Comparison of ENCODE assay signal across 9 mouse cellular contexts in genomic region chr10:84488315-84488714, GRCm38 (mm10). TPM values are rescaled to one million over a fixed set of nuclear protein-coding genes. Genes with fewer than 3 reads are reported as not detected.
DNase-seq lines count a peak whose midpoint lies in the region; ATAC-seq lines count a peak whose summit lies in the region.
"Had no signal": no experiment of that assay in that cellular context is flagged by ENCODE, and none has a peak within 500 bp of the region (broad histone marks: within the 10 kb centered on the region; RNA-seq: fewer than 3 reads in every experiment).

No protein-coding gene starts in this region.

- H3K36me3 ChIP-seq in forebrain, embryonic 10.5 days (replicated peaks) = no peaks in the 10 kb centered on the region
- no peaks in the 10 kb centered on the region for H3K36me3 ChIP-seq in forebrain, embryonic 13.5 days (ENCODE audit: poor library complexity, severe bottlenecking)
- no peaks in the 10 kb centered on the region for H3K36me3 ChIP-seq in embryonic facial prominence, embryonic 10.5 days (replicated peaks)
- H3K36me3 ChIP-seq: limb, embryonic 12.5 days had no signal

- H3K9me3 ChIP-seq in forebrain, embryonic 10.5 days = no peaks in the 10 kb centered on the region
- H3K9me3 ChIP-seq in forebrain, embryonic 13.5 days (replicated peaks) = no peaks in the 10 kb centered on the region
- no peaks in the 10 kb centered on the region for H3K9me3 ChIP-seq in embryonic facial prominence, embryonic 10.5 days
- H3K9me3 ChIP-seq: limb, embryonic 12.5 days had no signal

- DNase-seq in forebrain, embryonic 10.5 days (ENCODE audit: extremely low spot score, low spot score) = peak; percentile 38
- peak; percentile 73 for DNase-seq in 416B (ENCODE audit: low read depth)
- peak; percentile 68 for DNase-seq in adrenal gland, adult 2 months
- peak; percentile 57 for DNase-seq in embryonic facial prominence, embryonic 10.5 days (ENCODE audit: low spot score)
- DNase-seq in kidney, adult 9 months = peak; percentile 75
- DNase-seq in lung, postnatal 14 days = peak; percentile 75
- peak; percentile 61 to 79 for DNase-seq in spleen, postnatal 10 days (ENCODE audit: low spot score in 2 of 2)

- ATAC-seq in forebrain, embryonic 13.5 days = no peak

- no peak overlapping the region for H3K27ac ChIP-seq in forebrain, embryonic 10.5 days
- H3K27ac ChIP-seq in forebrain, embryonic 13.5 days = no peak overlapping the region
- H3K27ac ChIP-seq in embryonic facial prominence, embryonic 10.5 days (replicated peaks) = no peak overlapping the region
- H3K27ac ChIP-seq: limb, embryonic 12.5 days had no signal

- no peak overlapping the region for H3K4me2 ChIP-seq in forebrain, embryonic 13.5 days
- H3K4me2 ChIP-seq: limb, embryonic 12.5 days had no signal

- 36% methylated on average over 6 of the region's 6 CpGs for WGBS in forebrain, embryonic 10.5 days
- 31% methylated on average over 6 of the region's 6 CpGs for WGBS in forebrain, embryonic 13.5 days
- 42% methylated on average over 6 of the region's 6 CpGs for WGBS in embryonic facial prominence, embryonic 10.5 days

- no peak overlapping the region for H3K9ac ChIP-seq in forebrain, embryonic 13.5 days
- H3K9ac ChIP-seq: limb, embryonic 12.5 days had no signal

- no peaks in the 10 kb centered on the region for H3K27me3 ChIP-seq in forebrain, embryonic 10.5 days (ENCODE audit: poor library complexity, severe bottlenecking)
- H3K27me3 ChIP-seq in forebrain, embryonic 13.5 days = no peaks in the 10 kb centered on the region
- no peaks in the 10 kb centered on the region for H3K27me3 ChIP-seq in embryonic facial prominence, embryonic 10.5 days (replicated peaks; ENCODE audit: low read depth, poor library complexity, severe bottlenecking)
- H3K27me3 ChIP-seq: limb, embryonic 12.5 days had no signal

- no peak overlapping the region for H3K4me3 ChIP-seq in forebrain, embryonic 10.5 days
- H3K4me3 ChIP-seq in forebrain, embryonic 13.5 days = no peak overlapping the region
- no peak overlapping the region for H3K4me3 ChIP-seq in embryonic facial prominence, embryonic 10.5 days
- H3K4me3 ChIP-seq: limb, embryonic 12.5 days had no signal

- no peaks in the 10 kb centered on the region for H3K4me1 ChIP-seq in forebrain, embryonic 10.5 days
- H3K4me1 ChIP-seq in forebrain, embryonic 13.5 days = no peaks in the 10 kb centered on the region
- H3K4me1 ChIP-seq in embryonic facial prominence, embryonic 10.5 days = no peaks in the 10 kb centered on the region

RNA-seq across cellular contexts. Expression of gene Ckap4, which starts 45.5 kb away (rescaled TPM):
- 50.5 and 50.7 TPM in 2 replicates for polyA plus RNA-seq in forebrain, embryonic 10.5 days (2016; fragmentation: Nextera tagmentation; extraction: Ambion mirVana)
- 36.4 and 39.0 TPM in 2 replicates for polyA plus RNA-seq in forebrain, embryonic 13.5 days (2015; fragmentation: Nextera tagmentation; extraction: Ambion mirVana)
- 10 to 100 TPM; 24.5 to 44.7 TPM for total RNA-seq in adrenal gland, adult 2 months (2021)
- polyA plus RNA-seq in adrenal gland, adult 2 months (2012; rRNA removed) = 20.8 and 29.3 TPM in 2 replicates
- polyA plus RNA-seq in embryonic facial prominence, embryonic 10.5 days (2016; fragmentation: Nextera tagmentation; extraction: Ambion mirVana) = 61.2 and 61.5 TPM in 2 replicates

RNA-seq across cellular contexts. Expression of gene Nuak1, which starts 47.9 kb away (rescaled TPM):
- polyA plus RNA-seq in forebrain, embryonic 10.5 days (2016; fragmentation: Nextera tagmentation; extraction: Ambion mirVana) = 2.1 and 2.4 TPM in 2 replicates
- 5.3 and 7.4 TPM in 2 replicates for polyA plus RNA-seq in forebrain, embryonic 13.5 days (2015; fragmentation: Nextera tagmentation; extraction: Ambion mirVana)
- total RNA-seq in adrenal gland, adult 2 months (2021) = 10 to 100 TPM in 1 of 2 experiments, 1 to 10 TPM in 1; 6.6 to 12.2 TPM
- 4.4 and 4.7 TPM in 2 replicates for polyA plus RNA-seq in adrenal gland, adult 2 months (2012; rRNA removed)
- 2.4 and 2.7 TPM in 2 replicates for polyA plus RNA-seq in embryonic facial prominence, embryonic 10.5 days (2016; fragmentation: Nextera tagmentation; extraction: Ambion mirVana)
